Mouse (Mus musculus) liver, adult 2 months (tissue): Measurements from ENCODE around the gene Khdrbs1. TPM values are rescaled to one million over a fixed set of nuclear protein-coding genes. Genes with fewer than 3 reads are reported as not detected.

Experiments used
- DNase-seq: peaks from one replicate; pipeline ENCODE4 v3.0.0-alpha.2; 2011; ENCODE audit warnings: low read depth, low spot score; ENCODE audit errors: extremely low read depth
- H3K27ac ChIP-seq: fragments of 200-500 bp; replicated peaks from 2 replicates; pipeline ENCODE4 v1.5.1; 2012; ENCODE audit warnings: low read depth, mild to moderate bottlenecking, control low read depth, inconsistent platforms, low read length; ENCODE audit not compliant: insufficient read depth
- H3K27me3 ChIP-seq: fragments of 200-500 bp; 2 replicates; pipeline ENCODE4 v1.6.1; 2012; ENCODE audit warnings: mild to moderate bottlenecking, moderate library complexity, low read length, inconsistent platforms; ENCODE audit not compliant: control insufficient read depth, insufficient read depth
- H3K36me3 ChIP-seq: fragments of 200-500 bp; 2 replicates; pipeline ENCODE4 v1.6.1; 2012; ENCODE audit warnings: low read length, inconsistent platforms; ENCODE audit not compliant: control insufficient read depth, insufficient read depth
- H3K4me1 ChIP-seq: fragments of 200-500 bp; 2 replicates; pipeline ENCODE4 v1.6.1; 2011; ENCODE audit warnings: low read length; ENCODE audit not compliant: control insufficient read depth, insufficient read depth
- H3K4me3 ChIP-seq: fragments of 200-500 bp; 2 replicates; pipeline ENCODE4 v1.5.1; 2011; ENCODE audit warnings: low read depth, mild to moderate bottlenecking, control low read depth, low read length, moderate library complexity; ENCODE audit not compliant: insufficient read depth
- H3K79me2 ChIP-seq: fragments of 200-500 bp; 2 replicates; pipeline ENCODE4 v1.6.1; 2012; ENCODE audit warnings: inconsistent platforms, mild to moderate bottlenecking, low read length, moderate library complexity; ENCODE audit not compliant: control insufficient read depth, insufficient read depth
- H3K9ac ChIP-seq: fragments of 200-500 bp; 2 replicates; pipeline ENCODE4 v1.6.1; 2012; ENCODE audit warnings: low read depth, mild to moderate bottlenecking, control low read depth, inconsistent platforms, low read length
- CTCF ChIP-seq: fragments of 200-500 bp; IDR thresholded peaks from 2 replicates; pipeline ENCODE4 v1.5.1; 2011; ENCODE audit warnings: low read depth, low read length, control low read depth
- POLR2A ChIP-seq: fragments of 200-500 bp; IDR thresholded peaks from 2 replicates; pipeline ENCODE4 v1.6.1; 2011; ENCODE audit warnings: low read length, control low read depth; ENCODE audit not compliant: insufficient read depth; ENCODE audit errors: extremely low read depth
- WGBS: fragments of 180-500 bp; shearing (Covaris S2); methylation state at CpG from one replicate; pipeline ENCODE4 v1.1.7; 2018; 5-methylcytosine and 5-hydroxymethylcytosine counted together
- polyA plus RNA-seq: library from polyadenylated mRNA; depleted of rRNA; stranded (reverse); fragments of >200 nt; gene quantifications from 2 replicates; pipeline ENCODE4 v1.2.3, GENCODE M21; 2012; rRNA removed
- total RNA-seq: library from RNA; depleted of rRNA; stranded (reverse); fragments of >200 nt; gene quantifications from 2 replicates; pipeline ENCODE4 v1.2.3, GENCODE M21; 2014; rRNA removed

The Khdrbs1 gene
- total RNA-seq (12.2 and 12.3 TPM in 2 replicates), polyA plus RNA-seq (6.9 and 7.9 TPM in 2 replicates)

DNA sequence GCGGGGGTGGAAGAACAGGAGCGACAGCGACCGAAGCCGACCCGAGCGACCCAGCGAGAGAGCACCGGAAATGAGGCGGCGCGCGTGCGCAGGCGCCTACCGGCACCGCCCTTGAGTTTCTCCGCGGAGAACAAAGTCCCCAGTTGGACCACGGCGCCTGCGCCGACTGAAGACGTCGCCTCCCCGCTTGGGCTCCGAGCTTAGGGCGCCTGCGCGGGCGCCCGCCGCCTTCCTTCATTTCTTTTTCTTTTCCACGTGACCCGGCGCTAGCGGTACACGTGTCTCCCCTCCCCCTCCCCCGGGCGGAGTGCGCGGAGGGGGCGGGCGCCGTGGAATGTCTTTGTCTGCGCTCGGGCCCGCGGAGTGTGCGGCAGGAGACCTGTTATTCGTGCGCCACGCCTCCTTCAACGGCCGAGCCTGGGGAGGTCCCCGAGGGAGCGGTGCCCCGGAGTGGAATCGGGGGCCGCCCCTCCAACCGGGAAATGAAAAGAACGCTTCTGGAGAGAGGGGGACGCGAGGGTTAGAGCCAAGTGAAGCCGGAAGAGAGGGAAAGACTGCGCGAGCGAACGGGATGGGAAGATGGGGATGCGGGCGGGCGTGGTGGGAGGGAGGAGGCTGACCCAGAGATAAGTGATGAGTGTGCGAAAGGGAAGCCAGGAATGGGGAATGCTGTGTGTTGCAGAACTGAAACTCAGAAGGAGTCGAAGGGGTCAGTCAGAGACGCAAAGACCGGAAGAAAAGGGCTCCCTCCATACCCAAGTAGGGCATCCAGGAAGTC is at the start of gene Khdrbs1:
Khdrbs1 (minus strand) TSS at position 72 of the 778 bp plus-strand sequence.
- under 1% methylated on average over 76 of the region's 76 CpGs for WGBS
- Histone ChIP-seq H3K27ac (peak within 1 kb of the TSS; percentile 82), H3K4me1 (no peaks in the 10 kb centered on the region; the same call in 1 of the 2 replicates), H3K79me2 (peaks cover 15% of the 10 kb centered on the region), H3K9ac (peak within 1 kb of the TSS; percentile 86), H3K27me3 (no peaks in the 10 kb centered on the region), H3K36me3 (peaks cover 2% of the 10 kb centered on the region; the same call in 1 of the 2 replicates), H3K4me3 (peak within 1 kb of the TSS; percentile 84)
- DNase-seq = peak; percentile 85
- TF ChIP-seq POLR2A (peak; percentile 72; the same call in 1 of the 2 replicates), CTCF (no peak)

DNA sequence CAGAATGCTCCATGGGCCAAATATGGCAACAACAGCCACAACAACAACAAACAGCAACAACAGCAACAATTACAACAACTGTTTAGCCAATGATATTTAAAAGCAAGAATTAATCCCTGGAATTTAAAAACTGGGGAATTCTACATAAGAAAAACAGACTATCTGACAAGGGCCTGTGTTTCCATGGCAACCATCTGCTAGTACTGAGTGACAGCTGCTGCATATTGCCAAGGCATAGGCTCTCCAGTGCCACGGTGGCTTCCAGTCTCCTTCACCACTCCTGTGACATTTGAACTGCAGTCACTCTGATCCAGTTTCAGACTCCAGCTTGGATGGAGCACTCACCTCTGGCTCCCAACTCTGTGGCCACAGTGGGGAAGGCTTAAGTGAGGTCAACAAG is 49.3 kb upstream of the Khdrbs1 start:
- Histone ChIP-seq H3K9ac (no peak overlapping the region), H3K79me2 (no peaks in the 10 kb centered on the region), H3K4me3 (no peak overlapping the region), H3K4me1 (0 out of 2 replicates have a peak, but pooled peaks cover 3% of the 10 kb centered on the region), H3K27me3 (no peaks in the 10 kb centered on the region), H3K27ac (no peak overlapping the region), H3K36me3 (no peaks in the 10 kb centered on the region)
- 79% methylated on average over 1 of the region's 1 CpGs for WGBS
- no peak for DNase-seq
- TF ChIP-seq POLR2A (no peak), CTCF (no peak)

DNA sequence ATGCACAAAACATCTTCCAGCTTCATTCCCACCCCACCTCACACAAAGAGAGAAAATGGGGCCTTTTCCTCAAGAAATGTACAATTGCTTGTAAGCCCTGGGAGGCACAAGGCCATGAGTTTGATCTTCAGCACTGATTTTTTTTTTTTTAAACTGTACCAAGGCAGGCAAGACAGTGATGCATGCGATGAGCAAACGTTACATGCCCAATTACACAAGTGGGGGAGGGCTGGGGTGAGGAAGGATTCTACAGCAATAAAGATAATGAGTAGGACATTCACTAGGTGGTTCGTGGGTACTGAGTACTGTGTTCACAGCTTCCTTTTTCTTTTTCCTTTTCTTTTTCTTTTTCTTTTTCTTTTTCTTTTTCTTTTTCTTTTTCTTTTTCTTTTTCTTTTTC is 48.4 kb upstream of the Khdrbs1 start:
- Histone ChIP-seq H3K9ac (no peak overlapping the region), H3K27me3 (no peaks in the 10 kb centered on the region), H3K36me3 (no peaks in the 10 kb centered on the region), H3K4me1 (no peaks in the 10 kb centered on the region), H3K79me2 (no peaks in the 10 kb centered on the region), H3K4me3 (no peak overlapping the region), H3K27ac (no peak overlapping the region)
- TF ChIP-seq CTCF = no peak
- TF ChIP-seq POLR2A = no peak
- WGBS = 66% methylated on average over 3 of the region's 3 CpGs
- DNase-seq = no peak

DNA sequence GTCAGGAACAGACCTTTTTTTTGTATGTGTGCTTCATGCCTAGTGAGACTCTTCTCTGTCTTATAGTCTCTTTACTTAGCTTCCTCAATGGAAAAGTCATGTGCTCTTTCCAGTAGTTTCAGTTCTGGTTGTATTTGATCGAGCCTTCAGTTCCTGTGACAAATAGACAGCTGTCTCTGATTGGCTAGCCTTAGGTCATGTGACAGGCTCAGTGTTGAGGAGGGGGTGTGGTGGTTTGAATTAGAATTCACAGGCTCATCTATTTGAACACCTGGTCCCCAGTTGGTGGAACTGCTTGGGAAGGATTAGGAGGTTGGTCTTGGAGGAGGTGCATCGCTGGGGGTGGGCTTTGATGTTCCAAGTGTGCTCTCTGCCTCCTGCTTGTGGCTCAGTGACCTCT is 47.5 kb upstream of the Khdrbs1 start:
- WGBS = 93% methylated on average over 2 of the region's 2 CpGs

DNA sequence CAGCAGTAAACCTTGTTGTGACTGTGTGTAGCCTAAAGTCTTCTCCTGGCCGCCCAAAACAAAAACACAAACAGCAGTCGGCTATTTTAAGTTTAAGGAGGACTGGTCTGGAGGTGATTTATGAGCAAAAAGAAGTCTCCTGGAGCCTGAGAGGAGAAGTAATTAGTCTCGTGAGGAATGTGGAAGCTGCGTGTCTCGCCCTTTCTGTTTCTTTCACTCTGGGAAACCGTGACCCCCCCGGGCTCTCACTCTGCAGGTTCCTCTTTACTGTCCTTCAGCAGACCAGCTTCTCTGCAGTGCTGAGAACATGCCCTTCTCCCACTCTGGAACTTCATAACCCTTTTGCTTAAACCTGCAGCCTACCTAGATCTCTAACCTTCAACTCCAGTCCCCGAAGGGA is 46.6 kb upstream of the Khdrbs1 start:
- DNase-seq = peak; percentile 34
- no peaks in the 10 kb centered on the region for H3K36me3 ChIP-seq
- TF ChIP-seq POLR2A = no peak
- no peak for TF ChIP-seq CTCF
- no peaks in the 10 kb centered on the region for H3K79me2 ChIP-seq
- H3K27me3 ChIP-seq = no peaks in the 10 kb centered on the region
- 88% methylated on average over 8 of the region's 8 CpGs for WGBS
- H3K9ac ChIP-seq = no peak overlapping the region
- H3K4me1 ChIP-seq = no peaks in the 10 kb centered on the region
- no peak overlapping the region for H3K4me3 ChIP-seq
- peak overlapping the region; percentile 57 for H3K27ac ChIP-seq

More for the DNA sequence above, 47.5 kb upstream of the Khdrbs1 start:
- TF ChIP-seq CTCF (no peak), POLR2A (no peak)
- no peaks in the 10 kb centered on the region for H3K4me1 ChIP-seq
- no peak overlapping the region for H3K27ac ChIP-seq
- H3K27me3 ChIP-seq = no peaks in the 10 kb centered on the region
- no peak overlapping the region for H3K4me3 ChIP-seq
- no peaks in the 10 kb centered on the region for H3K36me3 ChIP-seq
- no peaks in the 10 kb centered on the region for H3K79me2 ChIP-seq
- no peak overlapping the region for H3K9ac ChIP-seq
- DNase-seq = peak; percentile 32

DNA sequence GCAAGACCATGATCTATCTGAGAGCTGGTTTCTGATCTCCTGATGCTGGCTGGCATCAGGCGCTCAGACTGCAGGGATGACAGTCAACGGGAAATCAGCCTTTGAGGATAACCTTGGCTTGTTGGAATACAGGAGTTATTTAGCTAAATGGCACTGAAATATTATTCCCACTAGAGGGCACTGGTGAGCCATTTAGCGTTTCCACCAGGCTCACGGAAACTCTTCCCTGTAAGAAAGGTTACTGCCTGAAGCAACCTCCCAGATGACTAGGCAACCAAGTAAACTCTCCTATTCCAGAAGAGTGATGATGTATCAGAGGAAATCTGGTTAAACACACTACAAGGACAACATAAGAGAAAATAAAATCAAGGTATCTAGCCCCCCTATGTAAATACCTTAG is 43.1 kb upstream of the Khdrbs1 start:
- Histone ChIP-seq H3K79me2 (no peaks in the 10 kb centered on the region), H3K4me3 (no peak overlapping the region), H3K27me3 (no peaks in the 10 kb centered on the region), H3K4me1 (peaks cover 16% of the 10 kb centered on the region), H3K9ac (no peak overlapping the region), H3K27ac (no peak overlapping the region), H3K36me3 (no peaks in the 10 kb centered on the region)
- TF ChIP-seq CTCF (peak; percentile 52), POLR2A (no peak)
- 3% methylated on average over 4 of the region's 4 CpGs for WGBS
- DNase-seq = peak; percentile 75
